Mouse (Mus musculus) B cell, adult 2 months (primary cell): Measurements from ENCODE around the gene Lmo2.

Source experiments
- DNase-seq, 2 experiments: peaks; one replicate each; pipeline ENCODE4 v3.0.0; 2022

The Lmo2 gene

DNA sequence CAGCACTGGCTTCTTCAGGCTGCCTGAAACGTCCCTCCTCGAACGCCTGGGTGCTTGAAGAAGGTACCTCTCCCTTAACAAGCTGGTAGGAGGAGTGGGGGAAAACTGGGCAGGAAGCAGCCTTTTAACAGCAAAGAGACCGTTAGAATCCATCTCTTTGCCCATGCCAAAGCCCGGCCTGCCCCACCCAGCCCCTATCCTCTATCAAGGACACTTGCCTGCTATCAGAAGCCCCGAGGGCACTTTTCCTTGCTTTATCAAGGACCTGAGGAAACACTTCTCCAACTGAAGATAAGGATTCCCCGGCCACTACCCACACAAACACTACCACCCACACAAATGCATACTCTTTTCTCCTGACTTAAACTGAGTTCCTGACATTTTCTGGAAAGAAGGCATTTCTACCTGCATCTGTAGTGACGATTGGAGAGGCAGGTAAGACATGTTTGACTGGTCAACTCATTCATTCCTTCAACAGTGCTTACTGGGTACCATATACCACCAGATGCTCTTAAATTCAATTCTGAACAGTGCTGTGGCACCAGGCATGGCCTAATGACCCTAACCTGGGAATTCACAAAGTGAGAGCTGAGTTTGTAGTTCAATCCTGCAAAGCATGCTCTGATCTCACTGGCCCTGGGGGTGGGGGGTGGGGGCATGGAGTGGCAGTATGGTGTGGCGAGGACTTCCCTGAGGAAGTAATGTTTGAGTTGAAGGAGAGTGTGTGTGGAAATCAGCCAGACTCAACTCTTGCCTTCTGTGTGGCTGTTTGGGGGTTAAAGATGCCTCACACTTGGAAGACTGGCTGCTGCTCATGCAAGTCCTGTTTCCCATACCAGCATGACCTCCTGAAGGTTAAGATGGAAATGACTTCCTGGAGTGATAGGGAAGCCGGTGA, at the start of gene Lmo2:
Gene Lmo2, plus strand, starts transcription at position 338 of the 898 bp plus-strand sequence.
- DNase-seq = no peak

DNA sequence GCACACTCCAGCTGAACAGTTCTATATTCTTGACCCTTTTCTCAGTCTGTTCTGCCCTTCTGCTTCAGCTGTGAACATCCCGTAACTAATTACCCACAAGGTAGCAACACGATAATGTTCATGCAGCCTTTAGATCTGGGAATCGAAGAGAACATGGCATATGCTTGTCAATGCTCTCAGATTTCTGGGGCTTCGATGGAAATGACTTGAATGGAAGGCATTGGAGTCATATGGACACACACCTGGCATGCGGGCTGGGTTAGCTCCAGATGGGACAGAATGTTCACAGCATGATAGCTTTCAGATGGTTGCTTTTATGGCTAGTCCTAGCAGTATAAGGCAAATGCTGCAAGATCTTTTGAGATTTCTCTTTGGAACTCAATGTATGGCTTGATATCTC, 47.2 kb upstream of the Lmo2 start:
- DNase-seq = no peak

DNA sequence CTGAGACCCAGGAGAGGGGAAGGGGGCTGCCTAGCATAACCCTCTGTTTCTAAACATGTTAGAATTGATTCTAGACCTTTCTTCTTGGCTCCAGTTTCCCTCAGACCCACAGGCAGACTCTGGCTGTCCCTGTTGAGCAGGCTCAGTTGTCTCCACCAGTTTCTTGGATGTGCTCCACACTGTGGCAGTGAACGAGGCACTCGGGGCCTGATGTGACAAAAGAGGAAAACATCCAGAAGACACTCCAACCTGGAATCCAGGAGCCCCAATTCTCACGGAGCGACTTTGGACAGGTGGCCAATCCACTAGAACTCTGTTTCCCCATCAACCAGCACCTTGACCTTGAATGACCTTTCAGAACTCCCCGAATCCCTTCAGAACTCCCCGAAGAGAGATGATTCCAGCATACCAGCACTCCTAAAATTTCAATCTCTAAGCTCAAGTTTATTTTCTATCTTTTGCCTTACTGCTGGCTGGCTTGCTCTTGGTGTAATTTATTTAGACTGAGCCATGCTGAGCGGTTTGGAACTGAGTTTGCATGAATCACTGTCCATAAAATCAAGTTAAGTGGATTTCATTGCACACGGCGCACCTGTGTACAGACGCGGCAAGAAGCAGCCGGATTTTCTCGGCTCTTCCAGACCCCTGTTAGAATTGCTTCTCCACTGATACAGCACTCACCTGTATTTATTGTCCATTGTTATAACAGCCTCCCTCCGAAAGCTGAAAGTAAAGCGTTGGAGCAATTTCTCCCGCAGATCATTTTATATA, 45.1 kb upstream of the Lmo2 start:
- DNase-seq = no peak

DNA sequence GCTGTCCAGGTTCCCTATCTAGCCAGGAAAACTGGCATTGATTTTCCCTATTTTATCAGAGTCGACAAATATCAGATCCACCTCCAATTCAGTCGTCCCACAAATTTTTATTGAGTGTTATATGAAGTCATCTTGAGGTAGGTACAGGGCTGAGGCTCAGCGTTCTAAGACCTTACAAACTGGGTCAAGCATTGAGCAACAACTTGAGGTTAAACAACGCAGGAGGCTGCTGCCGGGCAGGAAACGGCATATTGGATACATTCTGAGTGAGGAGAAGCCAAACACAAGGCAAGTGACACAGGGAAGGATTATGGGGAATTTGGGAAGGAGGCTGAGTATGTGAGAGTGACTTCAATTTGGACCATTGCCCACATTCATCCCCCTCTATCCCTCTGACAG, 44.5 kb upstream of the Lmo2 start:
- DNase-seq = no peak

DNA sequence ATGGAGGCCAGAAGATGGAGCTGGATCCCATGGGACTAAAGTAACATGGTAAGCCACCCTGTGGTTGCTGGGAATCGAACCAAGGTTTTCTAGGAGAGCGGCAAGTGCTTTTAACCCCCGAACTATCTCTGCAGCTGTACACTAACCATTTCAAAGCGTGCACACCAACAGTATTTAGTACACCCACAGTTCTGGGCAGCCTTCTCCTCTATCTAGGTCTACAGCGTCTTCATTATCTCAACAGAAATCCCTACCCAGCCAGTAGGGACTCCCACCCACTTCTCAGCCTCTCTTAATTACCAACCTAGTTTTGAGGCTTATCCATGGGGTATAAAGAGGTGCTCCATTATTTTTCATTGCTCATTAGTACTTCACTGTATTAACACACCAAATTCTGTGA, 41.7 kb upstream of the Lmo2 start:
- no peak for DNase-seq

DNA sequence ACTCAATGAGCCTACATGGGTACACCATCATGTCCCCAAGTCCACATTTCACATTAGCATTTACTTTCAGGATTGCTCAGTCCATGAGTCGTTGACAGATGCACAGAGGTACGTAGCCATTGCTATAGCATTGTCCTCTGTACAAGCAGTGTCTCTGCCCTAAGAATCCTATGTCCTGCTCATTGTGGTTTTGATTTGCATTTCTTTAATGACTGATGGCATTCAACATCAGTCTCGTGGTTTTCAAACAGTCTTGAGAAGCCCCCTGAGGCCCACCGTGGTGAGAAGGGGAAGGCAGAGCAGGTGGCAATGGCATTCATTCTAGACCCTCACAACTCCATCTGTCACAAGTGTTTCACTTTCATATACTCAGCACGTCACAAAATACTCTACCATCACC, 40.4 kb upstream of the Lmo2 start:
- peak; percentile 41 to 54 for DNase-seq

DNA sequence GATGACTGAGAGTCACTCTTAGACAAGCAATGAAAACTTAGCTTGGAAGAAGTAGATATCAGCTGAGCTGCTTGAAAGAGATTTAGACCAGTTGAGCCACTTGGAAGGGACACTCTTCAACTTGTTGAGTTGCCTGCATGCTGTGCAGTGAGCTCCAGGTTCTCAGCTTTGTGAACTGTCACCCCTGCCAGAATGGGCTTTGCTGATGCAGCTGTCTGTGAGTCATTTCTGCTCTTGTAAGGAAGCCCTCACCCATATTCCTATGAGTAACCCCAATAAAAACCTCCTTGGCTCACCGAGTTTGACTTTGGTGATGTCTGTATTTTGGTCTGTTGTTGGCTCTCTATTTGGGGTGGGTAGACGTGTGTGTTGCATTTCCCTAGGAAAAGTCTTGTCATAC, 39.4 kb upstream of the Lmo2 start:
- no peak for DNase-seq

DNA sequence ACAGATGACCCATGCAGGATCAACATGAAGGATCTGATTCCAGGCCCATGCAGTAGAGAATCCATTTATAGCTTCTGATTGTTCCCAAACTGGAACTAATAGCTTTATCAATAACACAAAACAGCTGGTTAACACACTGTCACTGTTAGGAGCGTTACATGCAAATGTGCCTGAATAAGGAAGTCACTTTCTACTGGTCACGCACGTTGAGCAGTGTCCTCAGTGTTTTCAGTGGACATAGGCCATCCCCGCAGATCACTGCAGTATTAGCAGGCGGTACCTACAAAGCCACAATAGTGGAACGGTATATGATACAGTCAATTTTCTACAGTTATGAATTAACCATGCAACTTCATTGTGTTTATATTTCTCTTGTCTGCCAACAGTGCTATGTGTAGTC, 38.3 kb upstream of the Lmo2 start:
- DNase-seq = peak in 1 of 2 experiments; percentile 32

DNA sequence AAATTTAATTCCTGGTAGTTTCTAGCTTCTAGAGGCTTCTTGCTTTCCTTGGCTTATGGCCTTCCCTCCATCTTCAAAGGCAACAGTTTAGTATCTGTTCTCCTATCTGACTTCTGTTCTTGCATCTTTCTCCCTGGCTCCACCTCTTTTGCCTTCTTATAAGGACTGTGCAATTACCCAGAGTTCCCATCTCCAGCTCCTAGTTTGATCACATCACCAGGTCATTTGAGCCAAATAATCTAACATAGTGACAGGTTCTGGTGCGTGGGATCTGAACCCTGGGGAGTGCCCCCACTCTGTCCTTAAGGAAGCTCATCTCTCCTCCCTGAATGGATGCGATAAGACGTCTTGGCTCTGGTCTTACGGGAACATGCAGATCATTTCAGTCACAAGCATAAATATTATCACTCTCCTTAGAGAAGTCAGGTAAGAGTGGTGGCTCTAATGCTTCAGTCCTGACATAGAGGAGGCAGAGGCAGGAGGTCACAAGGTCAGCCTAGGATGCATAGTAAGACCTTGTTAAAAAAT, 31.1 kb upstream of the Lmo2 start:
- DNase-seq = no peak

DNA sequence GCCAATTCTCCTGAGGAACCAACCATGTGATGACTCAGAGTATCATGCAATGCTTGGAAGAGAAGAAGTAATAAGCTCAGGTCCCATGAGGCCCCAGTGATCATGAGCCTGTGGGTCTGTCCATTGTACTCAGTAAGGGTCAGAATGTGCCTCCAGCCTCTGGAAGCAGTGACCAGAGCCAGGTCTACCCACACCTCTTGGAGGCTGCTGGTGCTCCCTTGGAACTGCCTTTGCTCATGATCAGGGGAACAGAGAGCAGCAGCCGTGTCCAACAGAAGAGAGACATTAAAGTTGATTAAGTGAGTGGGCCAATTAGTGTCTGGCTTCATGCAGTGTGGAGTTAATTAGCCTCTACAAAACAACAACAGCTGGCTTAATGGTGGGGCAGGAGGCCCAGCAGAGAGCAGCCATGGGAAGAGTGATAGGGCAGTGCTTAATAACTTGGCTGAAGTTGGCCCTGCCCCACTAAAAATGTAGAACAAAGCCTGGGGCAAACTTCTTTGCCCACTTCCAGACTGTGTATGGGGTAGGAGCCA, 30.1 kb upstream of the Lmo2 start:
- no peak for DNase-seq

DNA sequence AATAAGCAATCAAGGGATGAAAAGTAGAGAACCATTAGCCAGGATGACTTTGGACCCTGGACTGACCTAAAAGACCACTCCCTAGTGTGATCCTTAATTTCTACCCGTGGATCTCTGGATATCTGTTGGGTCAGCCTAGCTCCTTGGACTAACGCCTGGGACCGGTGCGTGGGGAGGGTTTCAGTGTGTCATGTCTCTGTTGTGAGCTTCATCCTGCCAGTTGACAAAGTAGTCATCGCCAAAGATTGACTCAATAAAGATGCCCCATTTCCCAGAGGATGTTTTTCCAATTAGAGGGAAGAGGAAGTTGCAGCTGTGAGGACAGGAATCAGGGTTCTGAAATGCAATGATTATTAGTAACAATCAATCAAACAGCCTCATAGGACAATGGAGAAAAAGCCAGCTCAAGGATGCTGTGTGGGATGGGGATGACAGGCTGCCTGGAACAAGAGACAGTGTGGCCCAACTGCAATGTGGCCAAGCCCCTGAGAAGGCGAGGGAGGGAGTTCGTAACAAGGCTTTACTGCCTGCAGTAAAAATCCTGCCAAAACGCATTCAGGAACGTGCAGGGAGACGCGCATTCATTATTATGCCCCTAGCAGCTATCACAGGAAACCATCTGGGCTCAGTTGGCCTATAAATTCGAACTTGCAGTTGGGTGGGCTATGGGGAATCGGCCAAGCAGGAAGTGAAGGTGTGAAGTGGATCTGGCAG, 27.3 kb upstream of the Lmo2 start:
- no peak for DNase-seq

DNA sequence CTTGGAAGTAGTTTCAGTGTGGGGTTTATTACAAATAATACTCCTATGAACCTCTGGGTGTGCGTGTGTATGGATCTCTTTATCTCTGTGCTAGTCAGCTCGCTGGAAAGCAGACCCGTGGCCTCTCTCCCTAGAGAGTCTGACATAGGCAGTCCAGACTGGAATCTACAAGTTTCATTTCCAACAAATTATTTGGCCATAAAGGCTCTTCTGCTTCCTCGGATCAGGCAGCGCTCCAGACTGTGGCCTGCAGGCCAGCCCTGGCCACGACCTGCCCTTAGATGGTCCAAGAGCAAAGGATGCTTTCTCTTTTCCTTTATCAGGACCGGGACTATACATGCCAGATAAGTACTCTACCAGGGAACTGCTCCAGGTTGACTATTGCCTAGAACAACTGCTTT, 26.3 kb upstream of the Lmo2 start:
- DNase-seq = no peak

DNA sequence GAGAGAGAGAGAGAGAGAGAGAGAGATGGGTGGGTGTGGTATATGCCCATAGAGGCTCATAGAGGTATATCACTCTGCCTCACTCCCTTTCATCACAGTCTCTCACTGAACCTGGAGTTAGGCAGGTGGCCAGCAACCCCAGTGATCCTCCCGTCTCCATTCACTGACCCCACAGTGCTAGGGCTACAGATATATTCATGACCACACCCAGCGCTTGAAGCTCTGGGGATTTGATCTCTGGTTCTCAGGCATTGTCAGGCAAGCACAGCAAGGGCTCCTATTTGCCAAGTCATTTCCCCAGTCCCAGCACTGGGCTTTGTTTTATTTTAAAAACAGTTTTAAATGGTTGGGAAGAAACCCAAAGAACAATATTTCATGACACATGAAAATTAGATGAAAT, 25.8 kb upstream of the Lmo2 start:
- DNase-seq = no peak

DNA sequence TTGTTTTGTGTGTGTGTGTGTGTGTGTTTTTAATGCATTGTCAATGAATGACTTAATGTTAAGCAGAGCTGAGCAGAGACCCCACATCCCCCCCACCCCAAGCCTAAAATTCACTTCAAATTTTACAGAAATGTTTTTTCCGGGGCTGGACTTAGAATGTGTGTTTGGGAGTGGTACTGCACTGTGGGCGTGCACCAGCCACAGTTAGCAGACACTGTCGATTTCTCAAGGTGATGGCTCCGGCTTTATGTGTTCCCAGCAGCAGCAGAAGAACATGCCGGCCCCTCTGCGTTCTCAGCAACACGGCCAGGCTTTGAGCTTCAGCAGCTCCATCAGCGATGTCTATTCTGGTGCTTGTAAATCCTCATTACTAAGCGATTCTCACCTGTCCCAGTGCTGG, 25.3 kb upstream of the Lmo2 start:
- DNase-seq = no peak

DNA sequence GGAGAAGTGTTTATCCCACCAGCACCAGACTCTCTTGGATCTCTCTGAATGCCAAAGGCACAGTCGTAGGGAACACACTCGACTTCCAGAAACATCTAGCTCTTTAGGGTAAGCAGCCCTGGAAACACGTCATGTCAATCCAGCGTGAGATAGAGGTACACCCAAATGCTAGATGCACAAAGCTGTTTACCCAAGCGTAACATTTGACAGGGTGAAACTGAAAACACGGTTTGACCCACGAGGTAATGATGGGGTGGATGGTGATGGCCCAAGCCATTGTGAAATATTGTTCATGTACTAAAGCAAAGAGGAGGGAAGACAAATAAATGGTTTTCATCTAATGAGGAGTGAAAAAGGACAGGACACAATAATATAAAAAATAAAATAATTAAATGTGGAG, 23.5 kb upstream of the Lmo2 start:
- DNase-seq = peak; percentile 57 to 70

DNA sequence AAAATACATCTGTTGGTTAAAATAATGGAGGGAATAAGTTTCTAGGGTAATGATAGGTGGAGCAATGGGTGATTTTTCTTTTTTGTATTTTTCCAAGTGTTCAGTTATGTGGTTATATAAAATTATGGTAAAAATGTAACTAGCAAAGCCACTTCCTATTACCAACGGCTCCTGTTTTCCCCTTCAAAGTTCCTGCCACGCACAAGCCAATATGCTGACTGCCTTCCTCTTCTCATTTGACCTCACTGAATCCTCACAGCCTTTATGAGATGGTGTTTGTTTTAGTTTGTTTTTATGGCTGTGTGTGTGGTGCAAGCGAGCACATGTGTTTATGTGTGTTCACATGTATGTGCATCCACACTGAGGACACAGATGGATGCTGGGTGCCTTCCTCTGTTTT, 23.1 kb upstream of the Lmo2 start:
- DNase-seq = no peak

DNA sequence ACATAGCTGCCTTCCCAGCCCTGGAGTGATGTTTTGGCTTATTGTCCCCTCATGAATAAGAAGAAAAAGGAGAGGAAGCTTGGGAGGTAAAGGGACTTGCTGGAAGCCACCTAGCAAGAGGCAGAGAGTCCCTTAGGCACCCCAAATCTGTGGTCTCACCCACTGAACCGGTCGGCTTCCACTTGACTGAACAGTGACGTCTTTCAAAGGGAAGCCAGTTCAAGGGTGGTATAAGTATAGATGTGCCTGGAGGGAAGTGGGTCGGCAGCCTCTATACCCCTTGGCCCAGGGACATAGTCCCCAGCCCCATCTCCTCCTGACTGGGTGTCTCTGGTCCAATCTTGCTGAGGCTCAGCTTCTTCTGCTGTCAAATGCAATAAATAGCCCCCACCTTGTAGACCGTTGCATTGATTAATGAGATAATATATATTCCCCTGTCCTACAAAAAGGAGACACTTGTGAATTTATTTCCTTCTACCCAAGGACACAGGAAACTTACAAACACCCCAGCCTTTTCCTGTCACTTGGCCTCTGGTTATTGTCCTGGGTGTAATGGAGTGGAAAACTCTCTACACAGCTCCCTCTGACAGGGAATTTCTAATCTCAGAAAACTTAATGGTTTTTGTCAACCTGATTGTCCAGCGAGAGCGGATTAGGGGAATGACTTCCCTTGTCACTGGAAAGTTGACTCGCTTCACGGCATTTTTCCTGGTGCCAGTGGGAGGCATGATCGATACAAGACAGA, 21.9 kb upstream of the Lmo2 start:
- peak; percentile 57 to 65 for DNase-seq

DNA sequence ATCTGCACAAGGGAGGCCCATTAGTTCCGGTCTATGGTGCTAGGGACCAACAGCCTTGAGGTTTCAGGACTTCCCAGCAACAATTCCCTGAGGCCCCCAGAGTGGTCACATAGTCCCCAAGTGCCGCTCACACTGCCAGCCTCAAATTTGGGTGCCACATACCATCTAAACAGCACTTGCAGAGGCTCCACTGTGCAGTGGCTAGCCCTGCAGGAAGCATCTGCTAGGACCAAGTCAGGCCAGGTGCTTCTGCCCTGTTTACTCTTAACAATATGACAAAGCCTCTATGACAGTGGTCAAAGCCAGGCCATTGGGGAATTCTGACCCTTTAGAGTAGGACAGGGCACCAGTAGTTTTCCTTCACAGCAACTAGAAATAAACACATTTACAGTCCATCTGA, 21.1 kb upstream of the Lmo2 start:
- no peak for DNase-seq

DNA sequence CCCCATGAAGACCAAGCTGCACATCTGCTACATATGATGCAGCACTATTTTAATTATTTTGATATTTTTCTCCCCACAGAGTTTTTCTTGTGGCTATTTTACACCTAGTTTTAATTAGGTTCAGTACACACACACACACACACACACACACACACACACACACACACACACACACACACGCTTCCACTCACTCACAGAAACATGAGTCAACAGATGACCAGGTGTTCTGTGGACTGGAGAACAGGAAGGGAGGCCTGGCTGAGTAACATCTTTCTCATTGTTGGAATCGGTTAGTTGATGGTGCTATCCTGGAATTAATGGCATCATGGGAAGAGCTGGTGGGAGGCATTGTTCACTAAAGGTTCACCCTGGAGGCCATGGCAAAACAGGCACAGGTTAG, 20.1 kb upstream of the Lmo2 start:
- no peak for DNase-seq

DNA sequence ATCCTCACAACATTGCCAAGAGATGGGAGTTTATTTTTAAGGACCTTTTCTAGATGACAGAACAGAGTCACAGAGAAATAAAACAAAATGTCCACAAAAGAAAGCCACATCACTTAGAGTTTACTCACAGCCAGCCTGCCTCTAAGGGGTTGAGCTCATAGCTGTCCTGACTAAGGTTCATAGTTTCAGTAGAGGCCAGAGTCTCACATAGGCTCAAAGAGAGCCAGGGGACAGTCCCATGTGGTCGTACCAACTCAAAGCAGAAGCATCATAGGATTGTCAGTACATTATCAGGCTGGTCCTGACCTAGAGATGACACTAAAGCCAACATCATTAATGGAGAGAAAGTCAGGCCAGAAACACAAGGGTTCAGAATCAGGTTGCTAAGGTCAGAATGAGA, 19.2 kb upstream of the Lmo2 start:
- no peak for DNase-seq

DNA sequence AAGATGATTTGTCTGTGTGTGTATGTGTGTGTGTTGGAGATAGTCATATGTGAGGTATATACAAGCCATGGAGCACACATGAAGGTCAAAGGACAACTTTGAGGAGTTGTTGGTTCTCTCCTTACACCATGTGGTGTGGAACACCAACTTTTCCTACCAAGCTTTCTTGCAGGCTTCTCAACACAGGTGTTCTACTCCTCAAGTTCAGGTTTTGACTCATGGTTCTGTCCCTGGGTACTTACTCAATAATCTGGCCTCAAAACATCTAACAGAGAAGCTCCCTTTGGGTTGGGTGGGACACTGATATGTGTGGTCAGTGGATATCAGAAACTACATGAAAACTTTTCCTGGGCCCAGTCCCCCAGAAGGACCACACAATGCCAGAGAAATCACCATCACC, 18.8 kb upstream of the Lmo2 start:
- no peak for DNase-seq

DNA sequence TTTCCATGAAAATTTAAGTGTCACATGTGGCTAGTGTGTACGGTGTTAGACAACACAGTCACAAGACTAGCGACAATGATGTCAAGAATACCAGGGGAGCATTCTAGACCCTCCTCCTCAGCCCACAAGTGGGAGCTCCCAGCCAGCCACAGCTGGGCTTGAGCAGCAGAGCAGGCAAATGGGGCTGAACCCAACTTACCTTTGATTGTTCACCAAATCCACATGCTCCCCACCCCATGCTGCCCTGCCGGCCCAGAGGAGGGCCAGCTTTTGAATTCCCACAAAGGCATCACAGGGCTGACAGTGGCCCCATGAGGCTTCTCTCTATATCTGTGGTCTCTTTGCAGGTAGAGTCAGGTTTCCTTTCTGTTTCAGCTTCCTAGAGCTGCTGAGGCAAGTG, 16.7 kb upstream of the Lmo2 start:
- DNase-seq = peak; percentile 62 to 64
